19 mouse cellular contexts compared by ENCODE assay signal in the genomic region with DNA sequence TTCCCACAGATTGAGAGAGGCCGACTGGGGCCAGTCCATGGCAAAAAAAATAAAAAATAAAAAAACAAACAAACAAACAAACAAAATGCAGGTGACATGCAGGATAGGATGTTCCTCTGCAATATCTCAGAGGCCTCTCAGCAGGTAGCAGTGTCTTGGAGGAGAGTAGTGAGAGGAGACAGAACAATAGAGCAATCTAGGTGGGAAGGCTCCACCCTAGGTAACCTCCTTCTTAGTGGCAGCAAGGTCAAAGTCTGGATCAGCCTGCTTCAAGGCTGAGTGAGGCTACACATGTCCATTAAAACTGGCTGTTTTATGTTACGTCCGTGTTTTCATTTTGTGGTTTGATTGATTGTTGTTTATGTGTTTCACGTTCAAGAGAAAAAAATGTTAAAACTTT. TPM values are rescaled to one million over a fixed set of nuclear protein-coding genes. Genes with fewer than 3 reads are reported as not detected.
"Had no signal": no experiment of that assay in that cellular context is flagged by ENCODE, and none has a peak within 500 bp of the region (broad histone marks: within the 10 kb centered on the region; RNA-seq: fewer than 3 reads in every experiment).

No protein-coding gene starts in this region.

RNA-seq across cellular contexts. Expression of gene Psg18, which starts 36.7 kb away (rescaled TPM):
- polyA plus RNA-seq: cerebellum, adult 2 months; cortical plate, adult 2 months; embryonic facial prominence, embryonic 10.5 days; embryonic facial prominence, embryonic 11.5 days; embryonic facial prominence, embryonic 12.5 days; embryonic facial prominence, embryonic 13.5 days; embryonic facial prominence, embryonic 14.5 days; embryonic facial prominence, embryonic 15.5 days; erythroblast, embryonic 14.5 days; forebrain, embryonic 10.5 days; forebrain, embryonic 11.5 days; forebrain, embryonic 12.5 days; forebrain, embryonic 13.5 days; forebrain, embryonic 14.5 days; forebrain, embryonic 15.5 days; forebrain, embryonic 16.5 days; forebrain, postnatal 0 days; gonadal fat pad, adult 2 months; heart, adult 2 months had no signal

RNA-seq across cellular contexts. Expression of gene Psg28, which starts 40.4 kb away (rescaled TPM):
- polyA plus RNA-seq: cerebellum, adult 2 months; cortical plate, adult 2 months; embryonic facial prominence, embryonic 10.5 days; embryonic facial prominence, embryonic 11.5 days; embryonic facial prominence, embryonic 12.5 days; embryonic facial prominence, embryonic 13.5 days; embryonic facial prominence, embryonic 14.5 days; embryonic facial prominence, embryonic 15.5 days; erythroblast, embryonic 14.5 days; forebrain, embryonic 10.5 days; forebrain, embryonic 11.5 days; forebrain, embryonic 12.5 days; forebrain, embryonic 13.5 days; forebrain, embryonic 14.5 days; forebrain, embryonic 15.5 days; forebrain, embryonic 16.5 days; forebrain, postnatal 0 days; gonadal fat pad, adult 2 months; heart, adult 2 months had no signal
